Mouse (Mus musculus): ENCODE measurements around the gene Pi4kb.
"Not testable (repeated sequence)": the region's sequence is repeated elsewhere in the genome, so short reads cannot be mapped to it uniquely, and the experiment has no call there.

DNA sequence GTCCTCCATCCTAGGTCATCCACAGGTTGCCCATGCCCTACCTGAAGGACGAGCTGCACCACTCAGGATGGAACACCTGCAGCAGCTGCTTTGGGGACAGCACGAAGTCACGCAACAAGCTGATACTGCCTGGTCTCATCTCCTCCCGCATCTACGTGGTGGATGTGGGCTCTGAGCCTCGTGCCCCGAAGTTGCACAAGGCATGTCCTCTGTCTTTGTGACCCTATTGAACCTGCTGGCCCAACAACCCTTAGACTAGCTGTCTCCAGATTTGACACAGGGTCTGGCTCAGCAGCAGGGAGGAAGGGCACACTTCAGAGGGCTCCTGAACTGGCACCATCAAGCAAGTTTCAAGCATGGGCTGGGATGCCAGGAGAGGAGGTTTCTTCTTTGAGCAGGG lies 37.3 kb upstream of the Pi4kb start:
- TF ChIP-seq TAL1, GATA1 (IDR thresholded peaks at IDR 0.05; ENCODE audit: low read length): not testable (repeated sequence)

Data from erythroblast, embryonic 14.5 days (primary cell).